Mouse (Mus musculus) embryo, embryonic 10 days (tissue): ENCODE measurements at regions not wholly inside any gene's neighbourhood (a gene's known extent, or its start where the extent isn't known, plus 50 kb on each side); places are given as distances from the start of the nearest gene placed in this dataset.

Source experiments
- DNase-seq: peaks from one replicate; pipeline ENCODE4 v3.0.0-alpha.2; 2015; ENCODE audit warnings: low spot score

- no peak for DNase-seq
Measured at GRCm38 (mm10) chr8:17782650-17783049, 1195.4 kb downstream of the Defb40 start.

GRCm38 (mm10) chr8:17781559-17782283 lies 1196.3 kb downstream of the Defb40 start:
- no peak for DNase-seq

GRCm38 (mm10) chr8:17775411-17775810 lies 1202.6 kb downstream of the Defb40 start:
- DNase-seq, result no peak

DNA sequence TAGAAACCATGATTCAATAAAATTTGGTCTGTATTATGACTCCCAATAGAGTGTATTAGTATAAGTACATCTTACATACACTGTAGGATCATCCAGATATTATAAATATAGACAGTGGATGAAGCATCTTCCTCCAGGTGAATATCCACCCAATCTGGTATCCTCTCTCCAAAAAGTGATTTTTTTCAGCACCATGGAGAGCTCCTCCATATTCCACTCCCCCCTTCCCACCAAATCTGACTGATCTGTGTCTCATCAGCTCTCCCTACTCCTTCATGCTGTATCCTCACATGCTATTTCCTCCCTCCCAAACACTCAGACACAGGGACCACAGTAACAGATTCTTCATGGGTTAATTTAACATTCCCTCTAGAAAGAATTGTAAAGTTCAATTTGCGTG lies 1204.7 kb downstream of the Defb40 start:
- peak; percentile 48 for DNase-seq

GRCm38 (mm10) chr8:17767441-17768007 lies 1210.5 kb downstream of the Defb40 start:
- DNase-seq, result no peak

DNA sequence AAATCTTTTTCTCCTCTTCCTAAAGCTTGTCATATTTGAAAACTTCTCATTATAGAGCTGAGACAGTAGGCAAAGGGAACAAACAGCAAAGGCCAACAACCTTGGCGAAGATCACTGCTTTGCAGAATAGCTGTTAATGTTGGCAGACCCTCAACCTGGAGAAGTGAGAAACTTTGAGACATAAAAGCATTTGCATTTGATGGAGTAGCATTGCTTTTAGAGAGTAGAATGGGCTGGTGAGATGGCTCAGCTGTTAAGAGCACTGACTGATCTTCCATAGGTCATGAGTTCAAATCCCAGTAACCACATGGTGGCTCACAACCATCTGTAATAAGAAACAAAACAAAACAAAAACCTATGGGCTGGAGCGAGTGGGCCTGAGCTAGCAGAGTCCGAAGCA lies 1253.4 kb downstream of the Defb40 start:
- DNase-seq, result no peak

DNA sequence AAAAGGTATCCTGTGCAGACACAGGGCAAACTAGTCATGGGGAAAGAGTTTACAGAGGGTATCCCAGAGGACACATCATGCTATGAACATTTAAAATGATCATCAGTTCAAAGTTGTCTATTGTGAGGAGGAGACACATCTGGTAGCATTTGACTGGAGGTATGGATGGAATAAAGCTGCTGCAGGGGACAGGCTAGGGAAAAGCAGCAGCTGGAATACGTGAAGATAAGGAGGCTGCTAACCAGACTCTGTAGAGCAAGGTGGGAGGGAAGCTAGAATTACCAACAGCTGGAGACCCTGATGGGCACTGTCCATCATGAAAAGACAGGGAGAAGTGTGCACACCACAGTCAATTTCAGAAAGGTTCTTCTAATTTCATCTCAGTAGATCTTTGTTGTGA lies 1268.9 kb downstream of the Defb40 start:
- no peak for DNase-seq

DNA sequence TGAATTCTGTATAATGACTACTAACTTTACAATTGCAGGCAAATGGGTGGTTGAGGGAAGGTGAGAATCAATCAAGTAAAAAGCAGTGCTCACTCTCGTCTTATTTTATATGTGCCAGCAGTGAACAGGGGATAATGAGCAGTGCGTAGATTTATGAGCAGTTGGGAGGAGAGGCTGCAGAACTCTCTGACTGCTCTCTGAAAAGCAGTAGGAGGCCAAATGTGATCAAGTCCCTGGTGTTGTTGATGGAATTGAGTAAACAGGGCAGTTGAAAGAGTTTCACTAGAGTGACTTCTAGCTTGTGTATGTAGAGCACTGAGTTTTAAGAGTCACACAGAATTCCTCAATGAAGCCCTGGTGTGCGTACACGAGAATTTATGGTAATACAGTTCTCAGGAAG lies 1269.6 kb downstream of the Defb40 start:
- DNase-seq, result no peak

DNA sequence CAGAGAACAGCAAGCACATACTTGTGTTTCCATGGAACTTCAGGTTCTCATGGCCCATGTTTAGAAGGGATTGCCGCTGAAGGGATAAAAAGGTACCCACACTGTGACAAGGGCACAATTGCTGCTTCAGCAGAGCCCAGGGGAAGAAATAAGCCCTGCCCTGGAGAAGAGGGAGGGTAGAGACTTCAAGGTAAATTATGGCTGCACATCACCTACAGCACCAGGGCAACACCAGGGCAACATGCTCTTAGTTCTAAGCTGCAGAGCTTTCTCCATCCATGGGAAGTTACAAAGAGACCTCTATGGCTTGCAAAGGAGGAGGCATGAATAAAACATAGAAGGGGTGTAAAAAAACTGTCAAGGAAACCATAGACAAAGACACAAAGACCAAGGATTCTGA lies 1273.8 kb downstream of the Defb40 start:
- DNase-seq, result no peak

DNA sequence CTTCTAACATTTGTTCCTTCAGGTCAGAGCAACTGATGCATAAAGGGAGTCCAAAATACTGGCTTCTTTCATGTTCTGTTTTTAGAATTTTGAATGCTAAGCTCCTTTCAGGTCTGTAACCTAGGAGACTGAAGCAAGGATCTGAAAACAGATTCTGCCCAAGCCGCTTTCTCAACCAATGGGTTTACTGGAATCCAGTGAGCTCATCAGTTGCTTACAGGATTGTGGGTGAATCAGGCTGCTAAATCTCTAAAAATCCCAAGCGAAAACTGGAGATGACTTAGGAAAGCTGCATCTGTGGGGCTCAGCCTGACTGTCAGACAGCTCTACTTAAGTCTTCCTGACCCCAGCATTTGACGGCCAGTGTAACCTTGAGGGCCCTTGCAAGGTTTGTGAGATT lies 1277.7 kb downstream of the Defb40 start:
- no peak for DNase-seq

- DNase-seq, result no peak
Measured at GRCm38 (mm10) chr8:17690074-17690848, 1287.8 kb downstream of the Defb40 start.

DNA sequence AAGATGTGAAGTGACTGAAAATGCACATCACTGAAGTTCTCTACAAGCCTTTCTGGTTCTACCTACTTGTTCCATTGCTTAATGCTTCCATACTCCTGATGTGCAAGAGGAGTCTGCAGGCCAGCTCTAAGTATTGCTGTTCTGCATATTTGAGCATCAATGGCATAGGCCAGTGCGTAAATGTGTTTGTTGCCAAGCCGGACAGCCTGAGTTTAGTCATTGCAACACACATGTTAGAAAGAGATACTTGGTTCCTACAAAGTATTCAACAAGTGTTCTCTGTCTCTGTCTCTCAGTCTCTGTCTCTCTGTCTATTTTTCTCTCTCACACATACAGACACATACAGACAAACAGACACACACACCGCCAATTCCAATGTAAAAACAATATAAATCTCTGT lies 1288.4 kb downstream of the Defb40 start:
- no peak for DNase-seq

GRCm38 (mm10) chr8:17687084-17687483 lies 1291.0 kb downstream of the Defb40 start:
- DNase-seq, result no peak

- no peak for DNase-seq
Measured at GRCm38 (mm10) chr8:17664371-17665141, 1313.5 kb downstream of the Defb40 start.

GRCm38 (mm10) chr8:17659753-17660361 lies 1318.2 kb downstream of the Defb40 start:
- no peak for DNase-seq

GRCm38 (mm10) chr8:17653786-17654185 lies 1324.3 kb downstream of the Defb40 start:
- no peak for DNase-seq

DNA sequence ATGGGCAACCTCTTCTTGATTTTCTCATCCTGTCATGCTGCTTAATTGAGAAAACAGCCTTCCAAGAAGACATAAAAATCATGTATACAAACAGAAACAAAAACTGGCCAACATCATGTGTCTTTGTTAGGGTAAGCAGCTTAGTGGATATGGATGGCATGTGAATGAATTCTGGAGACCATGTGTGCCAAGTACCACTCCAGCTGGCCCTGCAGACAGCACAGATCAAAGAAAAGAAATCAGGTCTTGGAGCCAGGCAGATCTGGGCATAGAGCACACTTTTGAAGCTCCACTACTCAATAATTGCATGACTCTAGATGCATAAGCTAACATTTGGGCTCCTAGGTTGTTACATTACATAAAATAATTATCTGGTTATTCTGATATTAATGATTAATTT lies 1330.5 kb downstream of the Defb40 start:
- DNase-seq, result no peak

GRCm38 (mm10) chr8:17621109-17621508 lies 1356.9 kb downstream of the Defb40 start:
- no peak for DNase-seq

- no peak for DNase-seq
Measured at GRCm38 (mm10) chr8:17618846-17619245, 1359.2 kb downstream of the Defb40 start.

DNA sequence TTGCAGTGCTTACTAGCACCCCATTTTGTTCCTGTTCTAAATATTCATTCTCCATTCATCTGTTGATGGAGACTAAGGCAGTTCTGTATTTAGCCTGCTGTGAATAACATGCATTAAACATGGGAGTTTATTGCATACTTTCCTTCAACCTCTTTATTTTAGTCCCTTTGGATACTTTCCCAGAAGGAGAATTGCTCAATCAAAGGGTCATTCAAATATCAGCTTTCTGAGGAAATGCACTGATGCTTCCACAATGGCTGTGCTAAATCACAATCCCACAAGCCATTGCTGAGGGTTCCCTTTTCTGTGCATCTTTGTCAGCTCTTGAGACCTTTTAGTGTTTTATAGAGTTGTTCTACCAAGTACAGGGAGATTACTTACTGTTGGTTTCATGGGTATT lies 1359.9 kb downstream of the Defb40 start:
- DNase-seq, result no peak

DNA sequence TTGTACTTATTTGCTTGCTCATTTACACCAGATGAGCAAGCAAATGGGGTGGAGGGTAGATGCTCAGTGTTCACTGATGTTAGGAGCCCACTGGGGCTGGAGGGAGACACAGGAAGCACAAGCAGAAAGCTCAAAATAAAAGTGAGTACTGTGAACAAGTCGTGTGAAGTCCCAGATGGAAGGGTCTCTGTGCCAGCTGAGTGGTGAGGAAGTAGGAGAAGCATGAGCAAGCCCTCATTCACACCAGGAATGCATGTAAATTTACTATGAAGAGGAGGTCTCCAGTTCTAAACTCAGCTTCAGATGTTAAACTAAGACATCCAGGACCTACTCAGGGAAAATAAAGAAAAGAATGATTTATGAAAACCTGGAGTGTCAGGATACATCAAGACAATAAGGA lies 1375.2 kb downstream of the Defb40 start:
- DNase-seq, result no peak

DNA sequence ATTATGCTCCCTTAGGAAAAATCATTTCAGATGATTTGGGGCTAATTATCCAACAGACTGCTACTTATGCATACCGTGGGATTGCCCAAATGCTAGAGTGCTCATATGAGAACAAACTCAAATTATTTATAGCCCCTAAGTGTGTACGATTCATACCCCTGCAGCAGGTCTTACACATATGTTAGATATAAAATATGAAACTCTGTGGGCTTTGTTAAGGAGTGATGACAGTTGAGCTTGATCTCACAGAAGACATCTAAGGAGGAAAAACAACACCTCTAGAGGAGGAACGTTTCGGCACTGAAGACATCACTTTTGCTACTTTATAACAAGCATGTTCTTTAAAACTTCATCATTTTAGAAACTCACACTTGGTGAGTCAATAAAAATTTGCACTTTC lies 1379.3 kb downstream of the Defb40 start:
- DNase-seq, result no peak
